Mouse (Mus musculus) midbrain, embryonic 13.5 days (tissue): ENCODE results near the gene Mybph. TPM values are rescaled to one million over a fixed set of nuclear protein-coding genes. Genes with fewer than 3 reads are reported as not detected.
A peak's percentile ranks its signal among the peaks of the same experiment; 100 is the strongest.
"Not testable (repeated sequence)": the region's sequence is repeated elsewhere in the genome, so short reads cannot be mapped to it uniquely, and the experiment has no call there.

Source experiments
- ATAC-seq: fragments of 200-750 bp; cut with Nextera tagmentation; 2 replicates; pipeline ENCODE4 v1.8.0; 2017; ENCODE audit warnings: mild to moderate bottlenecking, moderate TSS enrichment, moderate library complexity
- H3K27ac ChIP-seq: fragments of 300-500 bp; sonication (generic); 2 replicates; pipeline ENCODE4 v1.5.1; 2015; ENCODE audit warnings: inconsistent platforms, mild to moderate bottlenecking, moderate library complexity
- H3K27me3 ChIP-seq: fragments of 300-500 bp; sonication (generic); 2 replicates; pipeline ENCODE4 v1.6.1; 2015; ENCODE audit warnings: mild to moderate bottlenecking, inconsistent platforms
- H3K36me3 ChIP-seq: fragments of 300-500 bp; sonication (generic); 2 replicates; pipeline ENCODE4 v1.6.1; 2015; ENCODE audit warnings: mild to moderate bottlenecking, inconsistent platforms
- H3K4me1 ChIP-seq: fragments of 300-500 bp; sonication (generic); replicated peaks from 2 replicates; pipeline ENCODE4 v1.6.1; 2015; ENCODE audit warnings: inconsistent platforms
- H3K4me2 ChIP-seq: fragments of 300-500 bp; sonication (generic); replicated peaks from 2 replicates; pipeline ENCODE4 v1.6.1; 2015; ENCODE audit warnings: moderate library complexity, mild to moderate bottlenecking, inconsistent platforms
- H3K4me3 ChIP-seq: fragments of 300-500 bp; sonication (generic); replicated peaks from 2 replicates; pipeline ENCODE4 v1.5.1; 2015; ENCODE audit warnings: mild to moderate bottlenecking, inconsistent platforms
- H3K9ac ChIP-seq: fragments of 300-500 bp; sonication (generic); replicated peaks from 2 replicates; pipeline ENCODE4 v1.6.1; 2015; ENCODE audit warnings: mild to moderate bottlenecking, inconsistent platforms
- H3K9me3 ChIP-seq: fragments of 300-500 bp; sonication (generic); 2 replicates; pipeline ENCODE4 v1.6.1; 2016; ENCODE audit warnings: mild to moderate bottlenecking, inconsistent platforms
- WGBS: fragments of 180-500 bp; shearing (Covaris S2); methylation state at CpG from one replicate; pipeline ENCODE4 v1.1.7; 2015; 5-methylcytosine and 5-hydroxymethylcytosine counted together
- polyA plus RNA-seq: library from polyadenylated mRNA; unstranded; fragments of >200 nt; fragmentation: Nextera tagmentation; extraction: Ambion mirVana; gene quantifications from 2 replicates; pipeline ENCODE4 v1.2.1, GENCODE M21; 2015

Mybph gene
- polyA plus RNA-seq, 1 experiment from 2014 or later = 0.09 TPM

DNA sequence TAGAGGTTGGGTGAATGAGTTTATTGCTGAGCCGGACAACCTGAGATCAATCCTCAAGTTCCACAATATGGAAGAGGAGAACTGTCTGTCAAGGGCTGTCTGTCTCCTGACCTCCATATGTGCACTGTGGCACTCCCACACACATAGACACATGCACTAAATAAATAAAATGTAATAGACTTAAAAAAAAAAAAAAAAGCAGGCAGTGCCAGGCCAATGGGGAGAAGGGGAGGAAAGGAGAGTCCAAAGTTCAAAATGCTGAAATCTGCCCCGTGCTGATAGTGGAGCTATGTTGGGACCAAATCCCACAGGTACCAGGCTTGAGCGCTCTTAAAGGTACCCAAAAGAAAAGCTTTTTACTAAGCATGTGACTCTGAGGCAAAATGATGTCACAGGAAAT, 44.2 kb downstream of the Mybph start:
- no peaks in the 10 kb centered on the region for H3K36me3 ChIP-seq
- no peak for ATAC-seq
- peaks cover 56% of the 10 kb centered on the region for H3K27me3 ChIP-seq
- no peak overlapping the region for H3K27ac ChIP-seq
- WGBS = 81% methylated on average over 3 of the region's 3 CpGs
- no peak overlapping the region for H3K4me3 ChIP-seq
- H3K9me3 ChIP-seq = no peaks in the 10 kb centered on the region
- H3K9ac ChIP-seq = no peak overlapping the region
- H3K4me1 ChIP-seq = peaks cover 36% of the 10 kb centered on the region
- no peak overlapping the region for H3K4me2 ChIP-seq

DNA sequence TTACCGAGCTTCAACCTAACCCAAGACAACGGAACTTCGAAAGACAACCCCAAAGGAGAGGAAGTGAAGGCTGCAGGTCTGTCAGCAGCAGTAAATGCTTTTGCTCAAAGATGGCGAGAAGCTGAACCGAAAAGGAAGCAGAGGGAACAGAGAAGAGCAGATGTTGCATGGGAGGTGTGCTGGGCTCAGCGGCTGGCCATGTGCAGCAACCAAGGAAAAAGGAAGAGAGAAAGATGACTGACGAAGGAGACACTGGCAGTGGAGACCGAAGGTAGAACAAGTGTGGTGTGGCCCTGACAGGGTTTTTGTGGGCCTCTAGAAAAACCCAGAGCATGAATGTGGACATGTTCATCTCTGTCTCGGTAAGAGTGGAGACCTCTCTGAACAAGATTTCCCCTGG, 47.5 kb downstream of the Mybph start:
- Histone ChIP-seq H3K27ac (no peak overlapping the region), H3K4me1 (peaks cover 14% of the 10 kb centered on the region), H3K9ac (no peak overlapping the region), H3K36me3 (no peaks in the 10 kb centered on the region), H3K4me3 (no peak overlapping the region), H3K9me3 (no peaks in the 10 kb centered on the region), H3K4me2 (no peak overlapping the region), H3K27me3 (peaks cover 25% of the 10 kb centered on the region)
- no peak for ATAC-seq
- 90% methylated on average over 9 of the region's 9 CpGs for WGBS

DNA sequence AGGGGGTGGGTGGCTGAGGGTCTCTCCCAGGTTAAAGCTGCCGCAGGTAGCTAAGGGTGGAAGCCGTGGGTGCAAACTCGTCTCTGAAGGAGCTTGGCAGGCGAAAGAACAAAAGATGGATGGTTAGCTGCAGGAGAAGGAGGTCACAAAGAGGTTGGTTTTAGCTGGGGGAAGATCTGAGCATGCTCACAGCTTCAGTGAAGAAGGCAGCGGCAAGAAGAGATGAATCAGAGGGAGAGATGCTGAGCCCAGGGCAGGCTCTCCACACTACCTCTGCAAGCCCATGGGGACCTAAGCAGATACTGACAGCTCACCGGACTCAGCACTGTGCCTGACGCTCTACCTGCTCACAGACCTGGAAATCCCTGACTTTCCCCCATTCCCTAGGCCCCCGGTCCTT, 48.0 kb downstream of the Mybph start:
- Histone ChIP-seq H3K4me3 (no peak overlapping the region), H3K36me3 (no peaks in the 10 kb centered on the region), H3K4me1 (peaks cover 8% of the 10 kb centered on the region), H3K9ac (no peak overlapping the region), H3K4me2 (no peak overlapping the region), H3K27me3 (peaks cover 19% of the 10 kb centered on the region), H3K9me3 (no peaks in the 10 kb centered on the region), H3K27ac (no peak overlapping the region)
- ATAC-seq = no peak
- WGBS = 74% methylated on average over 8 of the region's 8 CpGs

DNA sequence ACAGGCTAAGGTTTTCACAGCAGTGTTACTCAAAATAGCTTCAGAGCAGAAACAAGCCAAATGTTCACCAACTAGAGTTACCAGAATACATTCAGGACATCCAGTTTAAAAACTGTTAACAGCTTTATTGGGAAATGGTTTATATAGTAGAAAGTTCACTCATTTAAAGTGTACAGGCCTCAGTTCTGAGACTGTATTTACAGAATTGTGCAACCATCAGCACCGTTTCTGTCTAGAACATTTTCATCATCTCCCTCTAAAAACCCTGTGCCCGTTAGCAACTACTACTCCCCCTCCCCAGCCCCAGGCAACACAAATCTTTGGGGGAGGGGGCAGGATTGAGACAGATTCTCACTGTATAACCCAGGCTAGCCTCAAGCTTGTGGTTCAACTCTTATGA, 49.0 kb downstream of the Mybph start:
- peaks cover 8% of the 10 kb centered on the region for H3K4me1 ChIP-seq
- peaks cover 9% of the 10 kb centered on the region for H3K27me3 ChIP-seq
- 83% methylated on average over 2 of the region's 2 CpGs for WGBS
- no peak overlapping the region for H3K9ac ChIP-seq
- no peak for ATAC-seq
- H3K4me2 ChIP-seq = no peak overlapping the region
- H3K4me3 ChIP-seq = no peak overlapping the region
- H3K36me3 ChIP-seq = no peaks in the 10 kb centered on the region
- no peak overlapping the region for H3K27ac ChIP-seq
- no peaks in the 10 kb centered on the region for H3K9me3 ChIP-seq

DNA sequence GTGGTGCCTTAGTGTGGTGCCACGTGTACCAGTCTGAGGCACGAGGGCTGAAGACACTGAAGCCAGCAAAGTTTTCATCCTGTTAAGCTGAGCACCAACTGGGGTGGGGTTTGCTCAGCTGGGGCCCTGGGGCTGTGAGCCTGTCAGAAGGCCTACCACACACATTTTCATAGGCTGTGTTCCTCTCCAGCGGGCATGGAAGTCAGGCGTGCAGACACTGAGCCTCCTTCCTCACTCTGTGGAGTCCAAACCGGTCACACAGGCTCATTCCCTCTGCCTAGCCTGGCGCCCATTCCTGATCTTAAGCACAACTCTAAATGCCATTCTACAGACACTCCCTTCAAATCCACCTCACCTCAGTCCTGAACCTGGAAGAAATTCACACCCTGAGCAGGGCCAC, 50.3 kb downstream of the Mybph start:
- Histone ChIP-seq H3K9me3 (no peaks in the 10 kb centered on the region), H3K27me3 (peaks cover 3% of the 10 kb centered on the region; the same call in 1 of the 2 replicates), H3K27ac (no peak overlapping the region), H3K4me3 (no peak overlapping the region), H3K36me3 (no peaks in the 10 kb centered on the region), H3K9ac (no peak overlapping the region), H3K4me2 (no peak overlapping the region), H3K4me1 (peaks cover 8% of the 10 kb centered on the region)
- peak; percentile 35; the same call in 1 of the 2 replicates for ATAC-seq
- WGBS = 70% methylated on average over 6 of the region's 6 CpGs

DNA sequence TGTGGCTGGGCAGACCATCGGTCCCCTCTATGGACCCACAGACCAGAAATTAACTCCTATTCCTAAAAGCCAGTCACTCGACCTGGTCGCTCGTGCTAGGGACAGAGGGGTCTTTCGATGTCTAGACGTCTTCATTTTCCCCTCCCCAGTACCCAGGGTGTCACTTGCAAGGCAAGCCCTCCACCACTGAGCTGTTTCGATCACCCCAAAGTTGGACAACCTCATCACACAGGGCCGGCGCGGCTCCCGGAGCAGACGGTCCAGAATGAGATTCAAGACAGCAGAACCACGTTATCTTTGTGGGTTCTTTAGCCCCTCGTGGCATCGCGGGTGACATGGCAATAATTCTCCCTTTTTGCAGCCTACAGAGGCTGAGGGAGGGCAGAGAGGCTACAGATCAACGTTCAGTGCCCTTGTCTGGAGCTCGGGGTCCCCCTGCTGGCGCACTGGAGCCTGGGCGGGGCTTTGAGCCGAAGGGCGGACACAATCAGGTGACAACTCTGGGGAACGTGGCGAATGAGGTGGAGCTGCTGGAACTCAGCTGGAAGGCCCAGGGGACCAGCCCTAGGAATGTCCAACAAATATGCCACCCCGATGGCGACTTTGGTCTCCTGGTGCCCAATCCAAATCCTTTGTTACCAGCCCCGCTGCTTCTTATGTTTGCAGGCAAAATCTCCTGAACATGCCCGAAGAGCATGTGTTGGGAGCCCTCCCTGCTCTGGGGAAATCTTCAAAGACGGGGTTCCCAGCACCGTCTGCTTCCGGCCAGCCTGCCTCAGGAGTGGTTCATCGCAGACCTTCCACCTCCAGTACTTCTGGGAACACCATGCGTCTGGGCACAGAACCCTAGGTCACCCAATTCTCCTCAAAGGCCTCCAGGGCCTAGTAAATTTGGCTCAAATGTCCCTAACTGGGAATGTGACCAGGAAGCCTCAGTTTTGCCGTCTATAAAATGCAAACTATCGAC, 51.0 kb downstream of the Mybph start:
- H3K9ac ChIP-seq = peak overlapping the region; percentile 47; the same call in 1 of the 2 replicates
- H3K27ac ChIP-seq = no peak overlapping the region
- H3K36me3 ChIP-seq = no peaks in the 10 kb centered on the region
- H3K9me3 ChIP-seq = no peaks in the 10 kb centered on the region
- peaks cover 8% of the 10 kb centered on the region for H3K4me1 ChIP-seq
- peak; percentile 93 for ATAC-seq
- WGBS = 24% methylated on average over 35 of the region's 35 CpGs
- peak overlapping the region; percentile 5; the same call in 1 of the 2 replicates for H3K4me3 ChIP-seq
- H3K4me2 ChIP-seq = peak overlapping the region; percentile 49
- H3K27me3 ChIP-seq = no peaks in the 10 kb centered on the region

DNA sequence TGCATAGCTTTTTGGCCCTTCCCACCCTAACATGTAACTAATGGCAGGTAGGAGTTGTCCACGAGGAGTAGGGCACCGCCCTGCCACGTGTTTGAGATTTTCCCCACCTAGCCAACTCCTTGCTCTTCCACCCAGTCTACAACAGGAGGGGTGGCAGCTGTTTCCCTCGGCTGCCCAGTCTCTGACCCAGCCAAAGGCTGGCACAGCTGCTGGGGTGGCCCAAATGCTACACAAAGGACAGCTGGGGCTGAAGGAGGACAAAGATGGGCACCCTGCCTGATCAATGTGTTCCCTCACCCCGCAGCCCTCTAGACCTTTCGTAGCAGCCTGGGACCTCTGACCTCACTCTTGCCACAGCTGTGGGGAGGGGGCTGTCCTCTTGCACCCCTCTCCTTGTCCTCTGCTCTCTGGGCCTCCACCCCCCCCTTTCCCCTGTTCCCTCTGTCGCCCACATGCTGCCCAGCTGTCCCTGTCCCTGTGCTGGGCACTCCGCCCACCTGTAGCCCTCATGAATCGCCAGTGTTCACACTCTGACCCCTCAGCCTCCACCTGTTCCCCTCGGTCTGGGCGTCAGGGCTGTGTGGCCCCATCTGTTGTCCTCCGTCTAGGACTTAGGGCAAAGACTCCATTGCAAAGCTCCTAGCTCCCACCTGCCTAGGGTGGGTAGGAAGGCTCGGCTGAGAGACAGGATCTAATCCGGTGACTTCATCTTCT, 51.9 kb downstream of the Mybph start:
- no peak overlapping the region for H3K4me3 ChIP-seq
- no peaks in the 10 kb centered on the region for H3K27me3 ChIP-seq
- no peak overlapping the region for H3K9ac ChIP-seq
- no peaks in the 10 kb centered on the region for H3K36me3 ChIP-seq
- WGBS = 80% methylated on average over 13 of the region's 14 CpGs
- no peak overlapping the region for H3K27ac ChIP-seq
- no peaks in the 10 kb centered on the region for H3K9me3 ChIP-seq
- no peak overlapping the region for H3K4me2 ChIP-seq
- ATAC-seq = peak; percentile 58
- peaks cover 8% of the 10 kb centered on the region for H3K4me1 ChIP-seq

DNA sequence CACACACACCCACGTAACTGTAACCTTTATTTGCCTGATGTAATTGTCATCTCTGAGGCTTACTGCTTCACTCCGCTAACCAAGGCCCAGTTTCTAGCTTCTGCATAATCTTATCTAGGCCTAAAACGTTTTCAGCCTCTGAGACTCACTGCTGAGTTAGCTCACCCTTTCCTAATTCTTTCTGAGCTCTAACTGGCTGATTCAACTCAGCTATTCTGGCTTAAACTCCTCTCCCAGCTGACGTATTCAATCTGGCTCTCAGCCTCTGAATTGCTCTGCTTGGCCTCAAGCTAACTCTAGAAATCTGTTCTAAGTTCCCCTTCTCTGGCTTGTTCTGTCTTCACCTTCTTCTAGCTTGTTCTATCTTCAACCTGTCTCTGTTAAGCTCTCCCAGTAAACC, 53.3 kb downstream of the Mybph start:
- Histone ChIP-seq H3K4me2 (no peak overlapping the region), H3K4me3 (no peak overlapping the region), H3K9me3 (no peaks in the 10 kb centered on the region), H3K4me1 (peaks cover 8% of the 10 kb centered on the region), H3K27me3 (no peaks in the 10 kb centered on the region), H3K9ac (no peak overlapping the region), H3K36me3 (no peaks in the 10 kb centered on the region), H3K27ac (no peak overlapping the region)
- no peak for ATAC-seq
- WGBS = 58% methylated on average over 4 of the region's 4 CpGs

DNA sequence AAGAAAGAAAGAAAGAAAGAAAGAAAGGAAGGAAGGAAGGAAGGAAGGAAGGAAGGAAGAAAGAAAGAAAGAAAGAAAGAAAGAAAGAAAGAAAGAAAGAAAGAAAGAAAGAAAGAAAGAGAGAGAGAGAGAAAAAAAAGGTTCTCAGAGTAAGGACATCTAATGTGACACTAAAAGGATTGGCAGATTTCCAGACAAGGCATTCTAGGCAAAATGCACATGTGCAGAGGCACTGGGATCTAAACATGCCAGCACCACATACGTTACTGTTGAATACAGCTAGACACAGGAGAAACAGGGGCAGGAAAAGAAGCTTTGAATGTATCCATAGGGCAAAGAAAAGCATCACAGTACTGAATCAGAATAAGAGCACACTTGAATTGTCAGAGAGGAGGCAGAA, 56.4 kb downstream of the Mybph start:
- H3K36me3 ChIP-seq, ATAC-seq, H3K27ac ChIP-seq, H3K9me3 ChIP-seq, H3K4me2 ChIP-seq, H3K9ac ChIP-seq, H3K4me3 ChIP-seq, H3K27me3 ChIP-seq, H3K4me1 ChIP-seq: not testable (repeated sequence)
- WGBS = 71% methylated on average over 1 of the region's 1 CpGs

Other genes starting within 250 kb of the Mybph start
- gene Fmod, start 156.2 kb upstream of the Mybph start, polyA plus RNA-seq = 5.5 and 5.7 TPM in 2 replicates
- 109 and 110 TPM in 2 replicates for gene Btg2, start 114.3 kb upstream of the Mybph start, polyA plus RNA-seq
- gene Chit1, start 82.2 kb upstream of the Mybph start, polyA plus RNA-seq = 0.09 and 0.27 TPM in 2 replicates
- gene Chil1, start 11.3 kb upstream of the Mybph start, polyA plus RNA-seq = 2.6 and 3.2 TPM in 2 replicates
- gene Adora1, start 42.0 kb downstream of the Mybph start, polyA plus RNA-seq = 4.6 TPM in 2 replicates
- not detected in 2 replicates for gene Myog, start 96.5 kb downstream of the Mybph start, polyA plus RNA-seq
- 6.5 and 7.0 TPM in 2 replicates for gene Ppfia4, start 139.5 kb downstream of the Mybph start, polyA plus RNA-seq
- gene Tmem183a, start 168.5 kb downstream of the Mybph start, polyA plus RNA-seq = 128 TPM in 2 replicates
- not detected in 2 replicates for gene 4933406M09Rik, start 192.5 kb downstream of the Mybph start, polyA plus RNA-seq
- 16.9 and 18.2 TPM in 2 replicates for gene Cyb5r1, start 212.1 kb downstream of the Mybph start, polyA plus RNA-seq
- 63.5 and 68.2 TPM in 2 replicates for gene Adipor1, start 221.9 kb downstream of the Mybph start, polyA plus RNA-seq